Mouse (Mus musculus): Measurements from ENCODE around the gene Zfp385b. TPM values are rescaled to one million over a fixed set of nuclear protein-coding genes. Genes with fewer than 3 reads are reported as not detected.

Zfp385b gene
- total RNA-seq, 2 experiments from 2014 or later: 2.5 to 8.4 TPM

DNA sequence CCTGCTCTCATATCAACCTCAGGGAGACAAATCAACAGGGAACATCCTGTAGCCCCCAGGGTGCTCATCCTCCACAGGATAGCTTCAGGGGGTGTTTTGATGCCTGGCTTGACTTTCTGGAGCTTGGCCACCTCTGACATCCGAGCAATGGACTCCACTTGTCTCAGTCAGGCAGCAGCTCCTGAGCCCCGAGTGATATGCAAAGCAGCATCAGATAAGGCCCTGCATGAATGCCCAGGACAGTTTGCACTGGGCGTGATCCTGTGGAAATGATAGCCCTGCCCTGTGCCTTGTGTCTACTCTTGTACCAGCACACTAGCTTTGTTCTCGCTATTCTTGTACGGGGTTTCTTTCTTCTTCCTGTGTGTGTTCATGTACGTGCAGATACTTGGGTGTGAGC is 303.8 kb downstream of the Zfp385b start:
- Histone ChIP-seq H3K27ac (no peak overlapping the region), H3K4me3 (no peak overlapping the region)
- intact Hi-C loops (cut with DNase I): no loop called here
- no peak for DNase-seq
- TF ChIP-seq CTCF (IDR thresholded peaks at IDR 0.05): no peak

GRCm38 (mm10) chr2:77515011-77515410 is 304.4 kb downstream of the Zfp385b start:
- TF ChIP-seq CTCF (IDR thresholded peaks at IDR 0.05): no peak
- intact Hi-C loops (cut with DNase I): no loop called here
- H3K4me3 ChIP-seq: no peak overlapping the region
- DNase-seq: no peak
- no peak overlapping the region for H3K27ac ChIP-seq

DNA sequence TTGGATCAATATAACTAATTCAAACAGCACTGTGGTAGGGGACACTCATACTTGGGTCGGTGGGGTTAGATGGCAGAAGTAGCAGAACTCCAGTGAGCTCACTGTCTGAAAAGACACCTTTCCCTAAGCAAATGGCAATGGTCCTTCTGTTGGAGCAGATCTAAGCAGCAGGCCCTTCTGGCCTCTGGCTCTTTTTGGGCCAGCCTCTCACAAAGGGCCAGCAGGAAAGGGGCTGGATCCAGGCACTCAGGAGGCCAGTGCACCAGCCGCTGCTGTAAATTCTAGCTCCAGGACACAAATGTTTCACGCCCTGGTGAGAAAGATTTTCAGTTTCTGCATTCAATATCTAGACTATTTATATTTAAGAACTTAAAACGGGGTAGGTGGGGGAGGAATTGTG is 305.0 kb downstream of the Zfp385b start:
- TF ChIP-seq CTCF (IDR thresholded peaks at IDR 0.05): no peak
- intact Hi-C loops (cut with DNase I): no loop called here
- no peak overlapping the region for H3K27ac ChIP-seq
- H3K4me3 ChIP-seq: no peak overlapping the region
- no peak for DNase-seq

GRCm38 (mm10) chr2:77508731-77509130 is 310.7 kb downstream of the Zfp385b start:
- no peak overlapping the region for H3K4me3 ChIP-seq
- intact Hi-C loops (cut with DNase I): no loop called here
- no peak for DNase-seq
- no peak for TF ChIP-seq CTCF (IDR thresholded peaks at IDR 0.05)
- no peak overlapping the region for H3K27ac ChIP-seq

DNA sequence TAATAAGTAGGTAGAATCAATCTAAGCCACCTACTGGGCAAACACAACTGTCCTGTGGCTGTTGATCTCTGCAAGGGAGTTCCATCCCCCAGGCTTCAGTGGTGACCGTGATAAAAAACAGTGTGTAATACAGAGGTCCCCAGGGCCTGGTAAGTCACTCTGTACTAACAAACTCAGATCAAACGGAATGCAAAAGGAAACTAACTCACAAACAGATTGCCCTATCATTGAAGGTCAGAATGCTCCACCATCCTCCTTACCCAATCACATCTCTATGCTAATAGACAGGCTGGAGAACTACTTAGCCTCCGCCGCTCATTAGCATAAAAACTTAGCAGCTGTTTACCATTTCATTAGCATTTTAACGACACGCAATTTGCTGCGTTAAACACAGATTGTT is 313.1 kb downstream of the Zfp385b start:
- intact Hi-C loops (cut with DNase I): no loop called here
- no peak overlapping the region for H3K27ac ChIP-seq
- no peak for DNase-seq
- no peak overlapping the region; the same call in 1 of the 2 replicates for H3K4me3 ChIP-seq
- TF ChIP-seq CTCF (IDR thresholded peaks at IDR 0.05): no peak

DNA sequence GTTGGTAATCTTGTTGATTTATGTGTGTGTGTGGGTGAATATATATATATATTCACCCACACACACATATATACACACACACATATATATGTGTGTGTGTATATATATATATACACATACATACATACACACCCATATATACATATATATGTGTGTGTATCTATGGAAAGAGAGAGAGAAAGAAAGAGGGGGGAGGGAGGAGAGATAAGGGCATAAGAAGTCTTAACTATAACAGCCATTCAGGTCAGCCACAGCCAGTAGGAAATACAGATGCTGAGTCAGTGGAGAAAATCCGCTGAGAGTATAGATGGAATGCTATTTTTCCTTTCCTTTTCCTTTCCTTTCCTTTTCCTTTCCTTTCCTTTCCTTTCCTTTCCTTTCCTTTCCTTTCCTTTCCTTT is 313.8 kb downstream of the Zfp385b start:
- TF ChIP-seq CTCF (IDR thresholded peaks at IDR 0.05): no peak
- no peak for DNase-seq
- Histone ChIP-seq H3K4me3 (no peak overlapping the region), H3K27ac (no peak overlapping the region)
- intact Hi-C loops (cut with DNase I): no loop called here

DNA sequence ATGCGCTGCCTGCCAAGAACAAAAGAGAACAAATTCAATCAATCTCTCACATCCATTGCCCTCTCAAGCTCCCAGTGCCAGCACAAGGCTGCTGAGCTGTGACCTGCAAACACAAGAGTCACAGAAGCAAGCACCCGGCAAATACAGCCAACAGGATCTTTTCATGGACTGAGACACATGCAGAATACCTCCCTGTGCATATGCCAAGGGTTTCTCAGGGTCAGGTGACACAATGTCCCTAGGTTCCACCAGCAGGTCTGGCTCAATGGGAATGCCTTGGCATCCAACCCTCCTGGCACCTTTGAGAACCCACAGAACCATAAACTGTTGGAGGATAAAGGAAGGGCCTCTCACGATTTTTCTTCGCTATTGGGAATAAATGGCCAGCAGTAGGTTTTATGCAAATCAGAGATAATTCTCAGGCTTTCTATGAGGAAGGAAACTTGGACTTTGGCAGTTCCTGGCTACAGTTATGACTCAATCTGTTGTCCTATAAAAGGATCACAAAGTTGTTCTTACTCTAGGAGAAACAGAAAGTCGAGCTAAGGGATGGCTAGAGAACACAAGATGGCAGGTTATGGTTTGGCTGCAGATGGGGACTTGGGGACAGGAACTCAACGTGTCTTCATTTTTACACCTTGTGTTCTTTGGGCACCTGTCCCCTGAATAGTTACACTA is 315.6 kb downstream of the Zfp385b start:
- DNase-seq: no peak
- Histone ChIP-seq H3K4me3 (no peak overlapping the region), H3K27ac (no peak overlapping the region)
- intact Hi-C loops (cut with DNase I): no loop called here
- no peak for TF ChIP-seq CTCF (IDR thresholded peaks at IDR 0.05)

DNA sequence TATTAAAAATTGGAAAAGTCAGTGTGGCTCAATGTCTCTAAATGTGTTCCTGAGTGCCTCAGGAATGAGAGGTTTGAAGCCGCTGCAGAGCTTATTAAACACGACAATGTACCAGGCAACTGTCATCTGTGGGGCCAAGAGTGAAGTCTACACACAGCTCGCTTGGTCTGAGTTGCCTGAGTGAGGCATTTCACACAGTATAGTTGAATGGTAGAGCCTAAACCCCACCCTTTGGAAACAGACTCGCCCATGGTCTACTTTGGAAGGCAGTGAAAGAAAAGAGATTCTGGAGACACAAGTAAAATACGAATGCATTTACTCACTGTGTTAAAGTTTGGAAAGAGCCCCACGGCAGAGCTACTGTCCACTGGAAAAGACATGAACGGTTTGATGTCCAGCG is 316.2 kb downstream of the Zfp385b start:
- no peak overlapping the region for H3K4me3 ChIP-seq
- intact Hi-C loops (cut with DNase I): no loop called here
- DNase-seq: no peak
- H3K27ac ChIP-seq: no peak overlapping the region
- TF ChIP-seq CTCF (IDR thresholded peaks at IDR 0.05): no peak

- Histone ChIP-seq H3K27ac (no peak overlapping the region), H3K4me3 (no peak overlapping the region)
- intact Hi-C loops (cut with DNase I): no loop called here
- TF ChIP-seq CTCF (IDR thresholded peaks at IDR 0.05): no peak
- no peak for DNase-seq
Observed at GRCm38 (mm10) chr2:77502458-77502857, 317.0 kb downstream of the Zfp385b start.

- intact Hi-C loops (cut with DNase I): no loop called here
Observed at GRCm38 (mm10) chr2:77500480-77500879, 319.0 kb downstream of the Zfp385b start.

DNA sequence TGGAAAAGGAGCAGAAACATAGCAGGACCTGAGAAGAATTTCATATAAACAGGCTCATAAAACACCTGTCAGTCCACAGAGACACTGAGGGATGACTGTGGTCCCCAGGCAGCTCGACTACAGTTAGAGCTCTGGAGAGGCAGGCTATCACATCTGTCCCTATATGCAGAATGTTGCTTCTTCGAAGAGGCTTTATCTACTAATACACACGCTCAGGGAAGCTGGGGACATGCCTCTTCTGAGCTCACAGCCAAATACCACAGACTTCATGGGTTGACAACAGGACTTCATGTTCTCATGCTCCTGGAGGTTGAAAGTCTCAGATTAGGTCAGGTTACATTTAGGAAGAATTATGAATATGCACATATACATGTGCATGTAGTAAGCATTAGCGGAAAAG is 321.1 kb downstream of the Zfp385b start:
- no peak overlapping the region for H3K4me3 ChIP-seq
- DNase-seq: no peak
- TF ChIP-seq CTCF (IDR thresholded peaks at IDR 0.05): no peak
- intact Hi-C loops (cut with DNase I): no loop called here
- no peak overlapping the region for H3K27ac ChIP-seq

More at GRCm38 (mm10) chr2:77500480-77500879, 319.0 kb downstream of the Zfp385b start:
- DNase-seq: no peak
- H3K4me3 ChIP-seq: no peak overlapping the region
- no peak for TF ChIP-seq CTCF (IDR thresholded peaks at IDR 0.05)
- H3K27ac ChIP-seq: no peak overlapping the region

GRCm38 (mm10) chr2:77497942-77498341 is 321.5 kb downstream of the Zfp385b start:
- no peak overlapping the region for H3K27ac ChIP-seq
- TF ChIP-seq CTCF (IDR thresholded peaks at IDR 0.05): no peak
- DNase-seq: no peak
- no peak overlapping the region for H3K4me3 ChIP-seq
- intact Hi-C loops (cut with DNase I): no loop called here

DNA sequence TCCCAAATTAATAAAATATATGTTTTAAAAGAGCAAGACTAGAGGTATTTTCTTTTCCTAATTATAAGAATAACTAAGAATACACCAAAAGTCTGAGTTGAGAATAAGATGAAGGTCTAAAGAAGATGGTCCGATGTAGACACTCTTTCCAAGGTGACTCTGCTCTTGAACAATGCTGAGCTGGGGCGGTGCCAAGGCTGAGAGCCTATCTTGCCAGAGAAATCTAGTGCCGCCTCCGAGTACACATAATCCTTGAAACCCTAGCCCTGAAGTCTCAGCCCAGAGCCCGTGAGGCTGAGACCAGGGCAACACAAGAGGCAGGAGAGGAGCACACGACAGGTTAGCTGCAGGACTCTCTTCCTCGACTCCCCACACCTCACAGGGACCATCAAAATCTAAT is 323.4 kb downstream of the Zfp385b start:
- no peak for TF ChIP-seq CTCF (IDR thresholded peaks at IDR 0.05)
- DNase-seq: peak; percentile 56
- Histone ChIP-seq H3K4me3 (no peak overlapping the region), H3K27ac (peak overlapping the region; percentile 16; the same call in 1 of the 2 replicates)
- intact Hi-C loops (cut with DNase I): no loop called here

DNA sequence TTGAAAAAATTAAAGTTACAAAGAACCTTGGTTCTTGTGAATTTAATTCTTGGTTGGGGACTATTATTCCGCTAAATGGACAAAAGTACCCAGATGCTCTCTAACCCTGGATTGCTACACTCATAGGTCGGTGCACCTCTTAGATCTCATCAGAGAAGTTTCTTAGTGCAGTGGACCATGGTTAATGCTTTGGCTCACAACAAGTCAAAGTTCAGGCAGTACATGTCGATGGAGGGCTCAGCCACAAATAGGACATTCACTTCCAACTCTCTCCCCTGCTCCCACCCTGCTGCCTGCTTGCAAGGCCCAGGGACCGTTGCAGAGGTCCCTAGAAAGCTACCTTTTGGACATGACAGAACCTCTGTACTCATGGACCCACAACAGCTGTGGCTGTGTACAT is 324.1 kb downstream of the Zfp385b start:
- intact Hi-C loops (cut with DNase I): no loop called here
- DNase-seq: no peak
- Histone ChIP-seq H3K27ac (no peak overlapping the region), H3K4me3 (no peak overlapping the region)
- TF ChIP-seq CTCF (IDR thresholded peaks at IDR 0.05): no peak
